Mouse (Mus musculus) thymus, adult 2 months (tissue): Measurements from ENCODE around the gene Hdac6.

Experiments
- CTCF ChIP-seq: fragments of 200-500 bp; IDR thresholded peaks from 2 replicates; pipeline ENCODE4 v1.5.1; 2012; ENCODE audit warnings: mild to moderate bottlenecking, control low read depth, low read length, moderate library complexity, borderline replicate concordance; ENCODE audit not compliant: control insufficient read depth, poor library complexity, insufficient read depth; ENCODE audit errors: extremely low read depth
- POLR2A ChIP-seq: fragments of 200-500 bp; IDR thresholded peaks from 2 replicates; pipeline ENCODE4 v1.6.1; 2012; ENCODE audit warnings: mild to moderate bottlenecking, low read length, control low read depth, moderate library complexity; ENCODE audit not compliant: control insufficient read depth, poor library complexity, insufficient read depth; ENCODE audit errors: extremely low read depth

DNA sequence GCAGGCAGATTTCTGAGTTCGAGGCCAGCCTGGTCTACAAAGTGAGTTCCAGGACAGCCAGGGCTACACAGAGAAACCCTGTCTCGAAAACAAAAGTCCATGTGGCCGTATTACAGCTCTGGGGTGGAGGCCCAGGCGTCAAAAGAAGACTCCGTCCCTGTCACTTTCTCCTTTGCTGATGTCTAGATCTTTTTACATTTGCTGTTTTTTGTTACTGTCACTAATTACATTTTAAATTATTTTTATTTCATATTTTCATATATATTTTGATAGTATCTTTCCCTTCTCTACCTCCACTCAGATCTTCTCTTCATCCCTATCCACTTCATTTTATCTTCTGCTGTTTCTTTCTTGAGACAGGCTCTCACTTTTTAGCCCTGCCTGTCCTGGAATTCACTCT is 40.0 kb downstream of the Hdac6 start, which contains the start of gene Gm10491:
- TF ChIP-seq POLR2A (no peak), CTCF (no peak)
